Mouse (Mus musculus) lung, embryonic 16.5 days (tissue): ENCODE data around the gene Mcu. TPM values are rescaled to one million over a fixed set of nuclear protein-coding genes. Genes with fewer than 3 reads are reported as not detected.
A peak's percentile ranks its signal among the peaks of the same experiment; 100 is the strongest.

Source experiments
- ATAC-seq: fragments of 200-750 bp; cut with Nextera tagmentation; 2 replicates; pipeline ENCODE4 v1.8.0; 2017; ENCODE audit warnings: low read depth, mild to moderate bottlenecking, moderate library complexity
- H3K27ac ChIP-seq: fragments of 300-500 bp; sonication (generic); 2 replicates; pipeline ENCODE4 v1.5.1; 2014; ENCODE audit warnings: mild to moderate bottlenecking, control low read depth, low read length
- H3K27me3 ChIP-seq: fragments of 300-500 bp; sonication (generic); 2 replicates; pipeline ENCODE4 v1.6.1; 2014; ENCODE audit warnings: low read depth, low read length, mixed read lengths; ENCODE audit not compliant: control insufficient read depth, insufficient read depth
- H3K36me3 ChIP-seq: fragments of 300-500 bp; sonication (generic); 2 replicates; pipeline ENCODE4 v1.6.1; 2014; ENCODE audit warnings: low read length; ENCODE audit not compliant: control insufficient read depth, insufficient read depth
- H3K4me1 ChIP-seq: fragments of 300-500 bp; sonication (generic); replicated peaks from 2 replicates; pipeline ENCODE4 v1.6.1; 2014; ENCODE audit warnings: low read length, mixed read lengths; ENCODE audit not compliant: control insufficient read depth, insufficient read depth
- H3K4me2 ChIP-seq: fragments of 300-500 bp; sonication (generic); 2 replicates; pipeline ENCODE4 v1.6.1; 2014; ENCODE audit warnings: low read depth, low read length, control low read depth
- H3K4me3 ChIP-seq: fragments of 300-500 bp; sonication (generic); 2 replicates; pipeline ENCODE4 v1.5.1; 2014; ENCODE audit warnings: mild to moderate bottlenecking, low read length, control low read depth
- H3K9ac ChIP-seq: fragments of 300-500 bp; sonication (generic); 2 replicates; pipeline ENCODE4 v1.6.1; 2014; ENCODE audit warnings: low read length, control low read depth
- H3K9me3 ChIP-seq: fragments of 300-500 bp; sonication (generic); 2 replicates; pipeline ENCODE4 v1.6.1; 2016; ENCODE audit warnings: low read length; ENCODE audit not compliant: control insufficient read depth
- WGBS: fragments of 180-500 bp; shearing (Covaris S2); extraction: QIAGEN DNeasy Blood & Tissue Kit; methylation state at CpG from one replicate; pipeline ENCODE4 v1.1.7; 2014; 5-methylcytosine and 5-hydroxymethylcytosine counted together
- polyA plus RNA-seq: library from polyadenylated mRNA; unstranded; fragments of >200 nt; fragmentation: Nextera tagmentation; extraction: Ambion mirVana; gene quantifications from 2 replicates; pipeline ENCODE4 v1.2.1, GENCODE M21; 2015

The Mcu gene
- polyA plus RNA-seq, 1 experiment from 2014 or later, result 33.3 TPM

DNA sequence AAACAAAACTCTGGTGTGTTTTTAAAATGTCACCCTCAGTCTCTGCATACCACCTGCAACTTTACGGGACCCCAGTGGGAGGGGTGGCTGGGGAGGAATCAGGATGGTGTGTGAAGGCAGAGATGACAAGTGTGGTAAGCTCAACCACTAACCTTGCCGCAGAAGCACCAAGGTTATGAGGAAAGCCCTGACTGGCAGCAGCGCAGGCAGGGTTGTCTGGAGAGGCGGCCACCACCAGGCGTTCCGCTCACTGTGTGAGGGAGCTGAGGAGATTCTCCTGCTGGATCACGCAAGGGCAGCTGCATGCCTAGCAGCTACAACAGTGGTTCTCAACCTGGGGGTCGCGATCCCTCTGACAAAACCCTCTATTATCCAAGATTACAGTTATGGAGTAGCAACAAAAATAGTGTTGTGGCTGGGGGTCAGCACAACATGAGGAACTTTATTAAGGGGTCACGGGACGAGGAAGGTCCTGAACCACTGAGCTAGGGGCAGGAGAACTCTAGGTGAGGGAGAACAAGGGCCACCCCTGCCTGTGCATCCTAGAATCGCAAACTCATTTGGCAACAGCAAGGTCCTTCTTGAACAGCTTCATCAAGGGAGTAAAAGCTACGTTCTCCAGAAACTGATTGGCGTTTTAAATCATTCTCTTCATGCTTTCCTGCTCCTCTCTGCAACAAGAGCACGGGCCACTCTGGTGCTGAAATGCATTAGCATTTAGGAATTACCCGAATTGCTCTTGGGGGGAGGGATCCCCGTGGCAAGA is 77.5 kb downstream of the Mcu start:
- Histone ChIP-seq H3K9ac (peak overlapping the region; percentile 51), H3K27me3 (no peaks in the 10 kb centered on the region), H3K4me1 (peaks cover 10% of the 10 kb centered on the region), H3K4me2 (peak overlapping the region; percentile 65), H3K4me3 (peak overlapping the region; percentile 42), H3K36me3 (no peaks in the 10 kb centered on the region), H3K27ac (no peak overlapping the region), H3K9me3 (no peaks in the 10 kb centered on the region)
- no peak for ATAC-seq
- 35% methylated on average over 17 of the region's 17 CpGs for WGBS

- peaks cover 10% of the 10 kb centered on the region for H3K4me1 ChIP-seq
- H3K9me3 ChIP-seq, result no peaks in the 10 kb centered on the region
- no peak overlapping the region for H3K27ac ChIP-seq
- no peaks in the 10 kb centered on the region for H3K36me3 ChIP-seq
- ATAC-seq, result no peak
- 80% methylated on average over 6 of the region's 6 CpGs for WGBS
- no peaks in the 10 kb centered on the region for H3K27me3 ChIP-seq
- no peak overlapping the region for H3K9ac ChIP-seq
- no peak overlapping the region for H3K4me3 ChIP-seq
- no peak overlapping the region for H3K4me2 ChIP-seq
Observed at GRCm38 (mm10) chr10:59538063-59538462, 78.4 kb downstream of the Mcu start.

DNA sequence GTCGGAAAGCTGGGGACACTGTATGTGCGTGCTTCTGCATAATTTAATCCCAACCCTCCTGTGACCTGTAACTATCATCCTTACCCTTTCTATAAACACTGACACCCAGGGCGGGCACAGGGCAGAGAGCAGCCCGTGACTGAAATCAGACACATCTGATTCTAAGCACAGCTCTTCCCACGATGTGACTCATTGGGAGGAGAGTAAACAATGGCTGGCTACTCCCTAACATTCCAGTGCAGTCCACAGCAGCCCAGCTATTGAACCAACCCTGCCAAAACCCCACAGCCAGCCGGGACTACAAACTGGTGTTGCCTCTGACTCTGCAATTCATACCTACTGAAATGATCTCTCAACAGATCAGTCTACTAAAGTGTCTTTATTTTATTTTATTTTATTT is 78.9 kb downstream of the Mcu start:
- no peak overlapping the region for H3K4me3 ChIP-seq
- H3K9ac ChIP-seq, result no peak overlapping the region
- ATAC-seq, result no peak
- H3K36me3 ChIP-seq, result no peaks in the 10 kb centered on the region
- H3K4me2 ChIP-seq, result no peak overlapping the region
- H3K4me1 ChIP-seq, result peaks cover 10% of the 10 kb centered on the region
- H3K27ac ChIP-seq, result no peak overlapping the region
- WGBS, result 49% methylated on average over 6 of the region's 6 CpGs
- H3K9me3 ChIP-seq, result no peaks in the 10 kb centered on the region
- no peaks in the 10 kb centered on the region for H3K27me3 ChIP-seq

GRCm38 (mm10) chr10:59532256-59532655 is 84.2 kb downstream of the Mcu start:
- Histone ChIP-seq H3K4me1 (no peaks in the 10 kb centered on the region), H3K27me3 (no peaks in the 10 kb centered on the region), H3K36me3 (no peaks in the 10 kb centered on the region), H3K9me3 (no peaks in the 10 kb centered on the region), H3K4me2 (no peak overlapping the region), H3K4me3 (no peak overlapping the region), H3K27ac (no peak overlapping the region), H3K9ac (no peak overlapping the region)
- WGBS, result 90% methylated on average over 6 of the region's 6 CpGs
- ATAC-seq, result no peak

DNA sequence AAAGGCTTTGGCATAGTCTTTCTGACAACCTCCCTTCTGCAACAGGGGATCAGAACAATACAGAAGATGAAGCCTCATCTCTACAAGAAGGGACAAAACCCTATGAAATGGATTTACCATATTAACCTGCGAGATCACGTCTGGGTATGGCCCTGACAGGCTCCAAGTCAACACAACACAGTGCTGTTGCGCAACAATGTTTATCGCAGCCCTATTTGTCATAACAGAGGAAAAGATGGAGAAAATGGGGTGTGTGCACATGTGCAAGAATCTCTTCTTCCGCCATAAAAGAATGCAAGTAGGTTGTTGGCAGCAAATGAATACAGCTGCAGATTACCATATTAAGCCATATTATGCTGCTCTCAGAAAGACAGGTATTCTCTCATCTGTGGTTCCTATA is 88.7 kb downstream of the Mcu start:
- no peak for ATAC-seq

DNA sequence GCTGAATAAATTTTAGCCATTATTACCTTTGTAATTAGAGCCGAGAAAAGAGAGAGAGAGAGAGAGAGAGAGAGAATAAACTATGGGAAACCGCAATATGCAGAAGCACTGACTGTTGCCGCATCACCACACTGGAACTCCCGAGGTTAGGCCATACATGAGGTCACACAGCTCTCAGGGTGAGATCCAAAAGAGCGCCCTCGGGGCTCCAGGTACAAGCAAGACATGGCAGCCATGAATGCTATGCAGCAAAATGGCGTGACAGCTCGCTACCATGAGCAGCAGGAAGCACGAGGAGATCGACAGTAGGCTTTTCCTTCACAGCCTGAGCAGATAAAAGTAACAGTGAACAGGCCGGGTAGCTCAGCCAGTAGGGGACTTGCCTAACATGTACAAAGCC is 89.2 kb downstream of the Mcu start:
- Histone ChIP-seq H3K27me3 (no peaks in the 10 kb centered on the region), H3K4me1 (peaks cover 14% of the 10 kb centered on the region), H3K4me3 (no peak overlapping the region), H3K27ac (no peak overlapping the region), H3K9me3 (no peaks in the 10 kb centered on the region), H3K36me3 (no peaks in the 10 kb centered on the region), H3K9ac (no peak overlapping the region), H3K4me2 (no peak overlapping the region)
- ATAC-seq, result no peak
- 88% methylated on average over 11 of the region's 11 CpGs for whole genome bisulfite sequencing

More for the DNA sequence above, 88.7 kb downstream of the Mcu start:
- WGBS, result 75% methylated on average over 5 of the region's 5 CpGs
- Histone ChIP-seq H3K4me3 (no peak overlapping the region), H3K4me1 (peaks cover 14% of the 10 kb centered on the region), H3K9ac (no peak overlapping the region), H3K36me3 (no peaks in the 10 kb centered on the region), H3K27me3 (no peaks in the 10 kb centered on the region), H3K4me2 (no peak overlapping the region), H3K9me3 (no peaks in the 10 kb centered on the region), H3K27ac (no peak overlapping the region)

DNA sequence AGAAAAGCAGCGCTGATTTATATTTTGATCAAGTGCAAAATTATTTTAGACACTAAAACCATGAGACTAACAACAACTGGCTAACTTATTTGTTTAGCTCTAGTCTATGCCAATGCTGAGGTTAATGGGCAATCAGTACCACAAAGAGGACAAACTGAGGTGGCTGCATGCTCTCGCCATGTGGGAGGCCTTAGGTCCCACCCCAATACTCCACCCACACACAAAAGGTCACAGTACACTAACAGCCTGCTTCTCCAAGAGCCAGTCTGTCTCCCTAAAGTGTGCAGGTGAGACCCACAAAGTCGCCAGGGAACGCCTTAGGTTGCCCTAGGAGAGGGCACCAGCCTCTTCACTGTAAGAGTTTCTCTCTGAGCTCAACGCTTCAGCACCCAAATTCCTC is 91.8 kb downstream of the Mcu start:
- H3K4me3 ChIP-seq, result no peak overlapping the region
- H3K27ac ChIP-seq, result peak overlapping the region; percentile 82
- peaks cover 14% of the 10 kb centered on the region for H3K4me1 ChIP-seq
- no peak overlapping the region for H3K4me2 ChIP-seq
- H3K9ac ChIP-seq, result no peak overlapping the region
- H3K36me3 ChIP-seq, result no peaks in the 10 kb centered on the region
- H3K27me3 ChIP-seq, result no peaks in the 10 kb centered on the region
- 70% methylated on average over 5 of the region's 5 CpGs for WGBS
- no peaks in the 10 kb centered on the region for H3K9me3 ChIP-seq
- no peak for ATAC-seq

DNA sequence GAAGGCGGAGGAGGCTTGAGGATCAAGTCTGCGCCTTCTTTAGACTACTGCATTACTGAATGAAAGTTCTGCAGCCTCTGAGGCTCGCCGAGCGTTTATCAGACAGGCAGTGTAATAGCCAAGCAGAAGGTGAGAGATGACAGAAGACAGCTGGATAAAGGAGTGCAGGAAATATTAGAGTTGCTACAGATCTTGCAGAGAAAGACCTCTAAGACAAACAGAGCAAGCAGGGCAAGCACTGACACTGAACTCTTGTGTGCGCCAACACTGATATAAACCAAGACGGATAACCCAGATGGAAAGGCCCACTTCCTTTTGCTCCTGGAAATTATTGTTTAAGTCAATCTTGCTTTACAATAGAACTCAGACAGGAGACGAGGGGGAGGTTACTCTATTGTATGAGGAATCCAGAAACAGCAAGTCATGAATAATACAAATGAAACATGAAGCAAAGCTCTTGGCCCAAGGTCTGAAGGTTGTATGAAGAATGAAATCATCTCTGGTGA is 92.6 kb downstream of the Mcu start:
- Histone ChIP-seq H3K27me3 (no peaks in the 10 kb centered on the region), H3K9ac (no peak overlapping the region), H3K4me3 (no peak overlapping the region), H3K36me3 (no peaks in the 10 kb centered on the region), H3K4me1 (peaks cover 14% of the 10 kb centered on the region), H3K27ac (peak overlapping the region; percentile 82), H3K4me2 (peak overlapping the region; percentile 36; the same call in 1 of the 2 replicates), H3K9me3 (no peaks in the 10 kb centered on the region)
- peak; percentile 95 for ATAC-seq
- 30% methylated on average over 8 of the region's 8 CpGs for WGBS

DNA sequence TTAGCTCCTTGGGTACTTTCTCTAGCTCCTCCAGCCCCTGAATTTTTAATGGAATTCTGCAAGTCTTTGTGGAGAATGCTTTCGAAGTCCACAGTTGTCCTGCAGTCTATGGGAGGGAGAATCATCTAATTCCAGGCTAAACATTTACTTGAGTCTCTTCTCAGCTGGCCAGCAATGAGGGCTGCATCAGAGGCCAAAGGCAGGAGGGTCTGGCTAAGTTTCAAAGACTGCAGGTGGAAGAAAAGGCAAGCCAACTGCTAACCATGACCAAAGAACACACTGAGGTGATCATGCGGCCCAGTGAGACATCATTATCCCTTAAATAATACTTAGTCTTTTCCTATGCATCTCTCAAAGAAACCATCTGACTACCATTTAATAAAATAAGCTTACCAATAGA is 95.8 kb downstream of the Mcu start:
- no peak overlapping the region for H3K9ac ChIP-seq
- WGBS, result 95% methylated on average over 2 of the region's 2 CpGs

More for the DNA sequence above, 95.8 kb downstream of the Mcu start:
- ATAC-seq, result no peak
- H3K27ac ChIP-seq, result no peak overlapping the region
- H3K4me3 ChIP-seq, result no peak overlapping the region
- H3K36me3 ChIP-seq, result no peaks in the 10 kb centered on the region
- H3K9me3 ChIP-seq, result no peaks in the 10 kb centered on the region
- H3K4me2 ChIP-seq, result no peak overlapping the region
- H3K4me1 ChIP-seq, result peaks cover 14% of the 10 kb centered on the region
- no peaks in the 10 kb centered on the region for H3K27me3 ChIP-seq
